Mouse (Mus musculus): ENCODE measurements around the gene Tmprss9.

Gene Tmprss9

DNA sequence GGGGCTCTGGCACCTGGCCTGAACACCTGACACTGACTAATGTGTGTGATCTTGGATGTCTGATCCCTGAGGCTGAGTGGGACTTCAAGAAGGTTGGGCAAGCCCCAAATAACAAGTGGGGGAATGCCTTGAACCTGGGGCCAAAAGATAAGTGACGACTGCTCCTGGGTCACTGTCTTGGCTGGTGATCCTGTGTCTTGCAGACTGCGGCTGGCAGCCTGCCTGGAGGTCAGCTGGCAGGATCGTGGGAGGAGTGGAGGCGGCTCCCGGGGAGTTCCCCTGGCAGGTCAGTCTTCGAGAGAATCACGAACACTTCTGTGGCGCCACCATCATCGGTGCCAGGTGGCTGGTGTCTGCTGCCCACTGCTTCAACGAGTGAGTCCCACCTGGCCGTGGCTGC is 15.5 kb downstream of the Tmprss9 start:
- DNase-seq (ENCODE audit: low spot score), result peak; percentile 84

DNA sequence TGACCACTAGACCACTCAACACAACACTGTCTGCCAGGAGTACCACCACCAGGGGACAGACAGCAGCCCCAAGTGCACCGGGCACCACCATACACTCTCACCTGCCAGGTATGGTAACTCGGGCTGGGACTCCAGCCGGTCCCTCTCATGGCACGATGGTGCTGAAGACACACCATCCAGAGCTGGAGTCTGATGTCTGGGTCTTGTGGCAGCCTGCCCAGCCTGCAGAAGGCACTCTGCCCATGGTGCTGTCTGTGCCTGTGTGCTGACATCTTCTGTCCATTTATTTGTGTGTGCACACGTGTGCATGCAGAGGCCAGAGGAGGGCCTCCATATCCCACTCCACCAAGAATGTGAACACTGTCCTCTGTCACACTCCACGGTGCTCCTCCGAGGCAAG is 23.5 kb downstream of the Tmprss9 start:
- DNase-seq (ENCODE audit: low spot score), result no peak

GRCm38 (mm10) chr10:80895697-80896096 is 24.0 kb downstream of the Tmprss9 start:
- no peak for DNase-seq (ENCODE audit: low spot score)

DNA sequence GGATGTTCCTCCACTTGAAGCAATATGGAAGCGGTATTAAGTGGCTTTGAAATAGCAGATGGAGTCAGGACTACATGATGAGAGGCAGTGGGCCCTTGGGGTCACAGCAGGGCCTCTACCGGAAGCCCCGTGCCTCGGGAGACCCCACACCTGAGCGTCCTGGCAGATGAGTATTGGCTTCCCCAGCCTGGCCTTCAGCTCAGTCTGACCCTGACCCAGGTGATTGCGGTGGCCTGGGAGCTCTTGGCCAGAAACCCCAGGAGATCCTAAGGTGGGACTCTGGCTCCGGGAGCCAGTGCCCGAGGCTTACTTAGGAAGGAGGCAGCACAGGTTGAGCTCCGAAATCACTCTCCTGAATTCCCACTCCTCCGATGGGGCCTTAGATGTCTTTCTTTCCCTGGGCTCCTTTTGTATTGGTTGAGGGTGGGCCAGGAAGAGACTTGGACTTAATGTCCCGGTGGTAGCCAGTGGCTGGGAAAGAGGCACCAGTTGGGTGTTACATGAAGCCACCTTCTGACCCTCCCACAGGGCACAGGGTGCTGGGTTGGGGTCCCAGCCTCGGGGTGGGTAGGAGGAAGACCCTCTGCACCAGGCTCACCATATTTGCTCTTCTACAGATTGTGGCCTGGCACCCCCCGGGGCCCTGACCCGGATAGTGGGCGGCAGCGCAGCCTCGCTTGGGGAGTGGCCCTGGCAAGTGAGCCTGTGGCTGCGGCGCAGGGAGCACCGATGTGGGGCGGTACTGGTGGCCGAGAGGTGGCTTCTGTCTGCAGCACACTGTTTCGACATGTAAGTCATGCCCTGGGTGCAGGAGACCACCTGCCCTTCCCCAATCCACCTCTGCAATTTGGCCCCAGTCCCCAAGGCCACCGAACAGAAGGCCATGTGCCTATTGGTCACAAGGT is 25.2 kb downstream of the Tmprss9 start:
- DNase-seq (ENCODE audit: low spot score), result no peak

- no peak for DNase-seq (ENCODE audit: low spot score)
These were observed 26.3 kb downstream of the Tmprss9 start for GRCm38 (mm10) chr10:80897861-80898510.

DNA sequence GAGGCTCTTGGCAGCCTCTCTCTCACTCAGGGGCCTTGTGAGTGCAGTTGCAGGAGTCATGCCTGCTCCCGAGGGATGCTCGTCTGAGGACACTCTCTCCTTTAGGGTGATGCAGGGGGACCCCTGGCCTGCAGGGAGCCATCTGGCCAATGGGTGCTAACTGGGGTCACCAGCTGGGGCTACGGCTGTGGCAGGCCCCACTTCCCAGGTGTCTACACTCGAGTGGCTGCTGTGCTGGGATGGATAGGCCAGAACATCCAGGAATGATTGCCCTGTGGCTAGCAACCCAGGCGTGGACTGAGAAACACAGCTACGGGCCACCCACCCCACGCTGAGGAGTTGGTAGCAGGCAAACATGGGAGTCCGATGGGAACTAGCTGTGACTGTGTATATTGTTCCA is 27.4 kb downstream of the Tmprss9 start:
- DNase-seq (ENCODE audit: low spot score), result no peak

GRCm38 (mm10) chr10:80899591-80900317 is 28.1 kb downstream of the Tmprss9 start:
- DNase-seq (ENCODE audit: low spot score), result no peak

GRCm38 (mm10) chr10:80900318-80901247 is 28.9 kb downstream of the Tmprss9 start, which contains the start of gene Timm13:
Gene Timm13 (minus strand): TSS chr10:80900969.
- peak; percentile 95 for DNase-seq (ENCODE audit: low spot score)

GRCm38 (mm10) chr10:80901409-80902272 is 30.0 kb downstream of the Tmprss9 start:
- no peak for DNase-seq (ENCODE audit: low spot score)

DNA sequence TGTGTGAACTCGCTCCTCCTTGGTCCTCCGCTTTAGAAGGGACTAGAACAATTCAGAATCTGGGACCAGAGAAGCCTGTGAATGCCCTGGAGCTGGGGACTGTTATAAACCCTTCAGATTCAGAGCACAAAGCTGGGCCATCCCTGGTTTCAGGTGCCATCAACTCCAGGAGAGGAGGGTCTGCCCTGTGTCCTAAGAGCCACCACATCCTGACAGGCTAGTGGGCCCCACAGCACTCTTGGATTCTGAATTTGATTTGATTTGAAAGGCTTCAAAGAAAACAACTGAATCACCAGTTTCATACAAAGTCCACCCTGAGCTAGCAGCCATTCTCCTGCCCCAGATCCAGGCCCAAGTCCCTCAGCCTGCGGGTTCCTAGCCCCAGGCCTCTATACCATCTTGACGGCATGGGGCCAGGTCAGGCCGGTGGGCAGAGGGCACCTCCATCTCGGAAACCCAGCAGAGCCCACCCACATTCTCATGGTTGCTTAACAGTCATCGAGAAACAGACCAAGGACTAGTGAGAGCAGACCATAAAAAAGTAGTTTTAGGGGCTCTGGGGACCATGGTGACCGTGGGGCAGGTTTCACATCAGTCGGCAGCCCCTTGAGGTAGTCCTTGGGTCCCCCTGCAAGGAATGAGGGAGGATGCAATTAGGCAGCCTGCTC is 30.8 kb downstream of the Tmprss9 start:
- DNase-seq (ENCODE audit: low spot score), result no peak

GRCm38 (mm10) chr10:80903282-80903681 is 31.6 kb downstream of the Tmprss9 start:
- DNase-seq (ENCODE audit: low spot score), result no peak

- DNase-seq (ENCODE audit: low spot score), result no peak
These were observed 32.5 kb downstream of the Tmprss9 start for GRCm38 (mm10) chr10:80904004-80904693.

GRCm38 (mm10) chr10:80904709-80905108 is 33.1 kb downstream of the Tmprss9 start:
- DNase-seq (ENCODE audit: low spot score), result no peak

GRCm38 (mm10) chr10:80909375-80910162 is 37.9 kb downstream of the Tmprss9 start:
- no peak for DNase-seq (ENCODE audit: low spot score)

GRCm38 (mm10) chr10:80911354-80911753 is 39.7 kb downstream of the Tmprss9 start:
- DNase-seq (ENCODE audit: low spot score), result no peak

- DNase-seq (ENCODE audit: low spot score), result no peak
These were observed 40.2 kb downstream of the Tmprss9 start for GRCm38 (mm10) chr10:80911891-80912290.

- no peak for DNase-seq (ENCODE audit: low spot score)
These were observed 41.8 kb downstream of the Tmprss9 start for GRCm38 (mm10) chr10:80913364-80914011.

GRCm38 (mm10) chr10:80914253-80914656 is 42.6 kb downstream of the Tmprss9 start:
- DNase-seq (ENCODE audit: low spot score), result no peak

All from ovary, postnatal 36 days (tissue).